Mouse (Mus musculus) kidney, embryonic 14.5 days (tissue): Measurements from ENCODE around the gene Klk1. TPM values are rescaled to one million over a fixed set of nuclear protein-coding genes. Genes with fewer than 3 reads are reported as not detected.

Source experiments
- ATAC-seq: fragments of 200-750 bp; cut with Nextera tagmentation; 2 replicates; pipeline ENCODE4 v1.8.0; 2017; ENCODE audit warnings: moderate number of reproducible peaks, mild to moderate bottlenecking, moderate TSS enrichment, moderate library complexity; ENCODE audit not compliant: low FRiP score, low TSS enrichment
- H3K27ac ChIP-seq: fragments of 300-500 bp; sonication (generic); 2 replicates; pipeline ENCODE4 v1.5.1; 2014; ENCODE audit warnings: low read depth, mild to moderate bottlenecking, low read length, moderate library complexity, mixed read lengths
- H3K27me3 ChIP-seq: fragments of 300-500 bp; sonication (generic); 2 replicates; pipeline ENCODE4 v1.6.1; 2014; ENCODE audit warnings: mild to moderate bottlenecking, low read length; ENCODE audit not compliant: control insufficient read depth, insufficient read depth
- H3K36me3 ChIP-seq: fragments of 300-500 bp; sonication (generic); 2 replicates; pipeline ENCODE4 v1.6.1; 2014; ENCODE audit warnings: low read length, mixed read lengths; ENCODE audit not compliant: control insufficient read depth, insufficient read depth
- H3K4me1 ChIP-seq: fragments of 300-500 bp; sonication (generic); 2 replicates; pipeline ENCODE4 v1.6.1; 2014; ENCODE audit warnings: low read length, mixed read lengths; ENCODE audit not compliant: control insufficient read depth, insufficient read depth
- H3K4me2 ChIP-seq: fragments of 300-500 bp; sonication (generic); replicated peaks from 2 replicates; pipeline ENCODE4 v1.6.1; 2014; ENCODE audit warnings: low read depth, mild to moderate bottlenecking, low read length
- H3K4me3 ChIP-seq: fragments of 300-500 bp; sonication (generic); 2 replicates; pipeline ENCODE4 v1.5.1; 2014; ENCODE audit warnings: mild to moderate bottlenecking, low read length
- H3K9ac ChIP-seq: fragments of 300-500 bp; sonication (generic); 2 replicates; pipeline ENCODE4 v1.6.1; 2014; ENCODE audit warnings: low read depth, mild to moderate bottlenecking, low read length, moderate library complexity
- H3K9me3 ChIP-seq: fragments of 300-500 bp; sonication (generic); 2 replicates; pipeline ENCODE4 v1.6.1; 2016; ENCODE audit warnings: low read length; ENCODE audit not compliant: control insufficient read depth
- WGBS: fragments of 180-500 bp; shearing (Covaris S2); extraction: QIAGEN DNeasy Blood & Tissue Kit; methylation state at CpG from one replicate; pipeline ENCODE4 v1.1.7; 2014; 5-methylcytosine and 5-hydroxymethylcytosine counted together
- polyA plus RNA-seq: library from polyadenylated mRNA; unstranded; fragments of >200 nt; fragmentation: Nextera tagmentation; extraction: Ambion mirVana; gene quantifications from 2 replicates; pipeline ENCODE4 v1.2.1, GENCODE M21; 2014

The Klk1 gene
- polyA plus RNA-seq, 1 experiment from 2014 or later: 2.1 TPM

GRCm38 (mm10) chr7:44262791-44263643, 37.9 kb downstream of the Klk1 start:
- Histone ChIP-seq H3K4me1 (0 out of 2 replicates have a peak, but pooled peaks cover 4% of the 10 kb centered on the region), H3K9ac (peak overlapping the region; percentile 7; the same call in 1 of the 2 replicates), H3K4me3 (no peak overlapping the region; the same call in 1 of the 2 replicates), H3K9me3 (no peaks in the 10 kb centered on the region), H3K27ac (no peak overlapping the region), H3K27me3 (no peaks in the 10 kb centered on the region; the same call in 1 of the 2 replicates), H3K4me2 (peak overlapping the region; percentile 41), H3K36me3 (no peaks in the 10 kb centered on the region)
- ATAC-seq: peak; percentile 74
- WGBS: 3% methylated on average over 34 of the region's 34 CpGs

GRCm38 (mm10) chr7:44268117-44268516, 43.0 kb downstream of the Klk1 start:
- Histone ChIP-seq H3K36me3 (no peaks in the 10 kb centered on the region), H3K4me3 (no peak overlapping the region), H3K4me2 (no peak overlapping the region), H3K27ac (no peak overlapping the region), H3K4me1 (0 out of 2 replicates have a peak, but pooled peaks cover 1% of the 10 kb centered on the region), H3K9me3 (no peaks in the 10 kb centered on the region), H3K9ac (no peak overlapping the region), H3K27me3 (no peaks in the 10 kb centered on the region; the same call in 1 of the 2 replicates)
- ATAC-seq: no peak
- 81% methylated on average over 11 of the region's 11 CpGs for WGBS

- no peak overlapping the region for H3K9ac ChIP-seq
- no peaks in the 10 kb centered on the region for H3K9me3 ChIP-seq
- no peaks in the 10 kb centered on the region for H3K36me3 ChIP-seq
- no peak overlapping the region for H3K27ac ChIP-seq
- no peak overlapping the region for H3K4me3 ChIP-seq
- H3K27me3 ChIP-seq: peaks cover 11% of the 10 kb centered on the region
- WGBS: 80% methylated on average over 2 of the region's 2 CpGs
- ATAC-seq: no peak
- H3K4me2 ChIP-seq: no peak overlapping the region
- H3K4me1 ChIP-seq: no peaks in the 10 kb centered on the region
Observed at GRCm38 (mm10) chr7:44269397-44269796, 44.2 kb downstream of the Klk1 start.

GRCm38 (mm10) chr7:44271309-44271708, 46.1 kb downstream of the Klk1 start:
- ATAC-seq: no peak
- Histone ChIP-seq H3K9me3 (no peaks in the 10 kb centered on the region), H3K9ac (no peak overlapping the region), H3K27ac (no peak overlapping the region), H3K36me3 (no peaks in the 10 kb centered on the region), H3K4me1 (no peaks in the 10 kb centered on the region), H3K4me3 (no peak overlapping the region), H3K27me3 (peaks cover 13% of the 10 kb centered on the region), H3K4me2 (no peak overlapping the region)
- WGBS: 76% methylated on average over 2 of the region's 2 CpGs

- Histone ChIP-seq H3K36me3 (no peaks in the 10 kb centered on the region), H3K4me3 (no peak overlapping the region), H3K4me1 (no peaks in the 10 kb centered on the region), H3K27me3 (peaks cover 13% of the 10 kb centered on the region), H3K27ac (no peak overlapping the region), H3K9me3 (no peaks in the 10 kb centered on the region), H3K4me2 (no peak overlapping the region), H3K9ac (no peak overlapping the region)
- ATAC-seq: no peak
- 92% methylated on average over 7 of the region's 7 CpGs for WGBS
Observed at GRCm38 (mm10) chr7:44272546-44272945, 47.4 kb downstream of the Klk1 start.

- peaks cover 13% of the 10 kb centered on the region for H3K27me3 ChIP-seq
- ATAC-seq: no peak
- no peaks in the 10 kb centered on the region for H3K4me1 ChIP-seq
- 78% methylated on average over 7 of the region's 7 CpGs for whole genome bisulfite sequencing
- H3K4me2 ChIP-seq: no peak overlapping the region
- H3K9me3 ChIP-seq: peaks cover 2% of the 10 kb centered on the region; the same call in 1 of the 2 replicates
- H3K4me3 ChIP-seq: no peak overlapping the region
- no peak overlapping the region for H3K9ac ChIP-seq
- no peak overlapping the region for H3K27ac ChIP-seq
- no peaks in the 10 kb centered on the region for H3K36me3 ChIP-seq
Observed at GRCm38 (mm10) chr7:44273446-44273845, 48.3 kb downstream of the Klk1 start.

GRCm38 (mm10) chr7:44274096-44274495, 48.9 kb downstream of the Klk1 start:
- Histone ChIP-seq H3K36me3 (no peaks in the 10 kb centered on the region), H3K4me3 (no peak overlapping the region), H3K27ac (no peak overlapping the region), H3K4me2 (no peak overlapping the region), H3K27me3 (peaks cover 13% of the 10 kb centered on the region), H3K4me1 (no peaks in the 10 kb centered on the region), H3K9me3 (peaks cover 2% of the 10 kb centered on the region; the same call in 1 of the 2 replicates), H3K9ac (no peak overlapping the region)
- WGBS: 26% methylated on average over 11 of the region's 11 CpGs
- ATAC-seq: no peak

GRCm38 (mm10) chr7:44275546-44275945, 50.4 kb downstream of the Klk1 start:
- Histone ChIP-seq H3K9ac (no peak overlapping the region), H3K4me3 (no peak overlapping the region), H3K36me3 (no peaks in the 10 kb centered on the region), H3K9me3 (peaks cover 2% of the 10 kb centered on the region; the same call in 1 of the 2 replicates), H3K27me3 (peaks cover 13% of the 10 kb centered on the region), H3K4me1 (no peaks in the 10 kb centered on the region), H3K27ac (no peak overlapping the region), H3K4me2 (no peak overlapping the region)
- ATAC-seq: no peak
- WGBS: 82% methylated on average over 3 of the region's 3 CpGs
